Mouse (Mus musculus) hindbrain, embryonic 16.5 days (tissue): ENCODE measurements around the gene Necab2. TPM values are rescaled to one million over a fixed set of nuclear protein-coding genes. Genes with fewer than 3 reads are reported as not detected.

ENCODE experiments used
- ATAC-seq: fragments of 200-750 bp; cut with Nextera tagmentation; 2 replicates; pipeline ENCODE4 v1.8.0; 2017; ENCODE audit warnings: moderate TSS enrichment, moderate library complexity
- H3K27ac ChIP-seq: fragments of 300-500 bp; sonication (generic); 2 replicates; pipeline ENCODE4 v1.5.1; 2014; ENCODE audit warnings: low read depth, mild to moderate bottlenecking, control low read depth, low read length, moderate library complexity
- H3K27me3 ChIP-seq: fragments of 300-500 bp; sonication (generic); replicated peaks from 2 replicates; pipeline ENCODE4 v1.6.1; 2014; ENCODE audit warnings: low read length; ENCODE audit not compliant: control insufficient read depth, insufficient read depth
- H3K36me3 ChIP-seq: fragments of 300-500 bp; sonication (generic); 2 replicates; pipeline ENCODE4 v1.6.1; 2014; ENCODE audit warnings: mild to moderate bottlenecking, low read length, moderate library complexity, mixed read lengths; ENCODE audit not compliant: control insufficient read depth, insufficient read depth
- H3K4me1 ChIP-seq: fragments of 300-500 bp; sonication (generic); 2 replicates; pipeline ENCODE4 v1.6.1; 2014; ENCODE audit warnings: low read depth, low read length; ENCODE audit not compliant: control insufficient read depth, insufficient read depth
- H3K4me2 ChIP-seq: fragments of 300-500 bp; sonication (generic); 2 replicates; pipeline ENCODE4 v1.6.1; 2014; ENCODE audit warnings: mild to moderate bottlenecking, low read length, control low read depth, moderate library complexity
- H3K4me3 ChIP-seq: fragments of 300-500 bp; sonication (generic); 2 replicates; pipeline ENCODE4 v1.5.1; 2014; ENCODE audit warnings: mild to moderate bottlenecking, low read length, control low read depth, moderate library complexity
- H3K9ac ChIP-seq: fragments of 300-500 bp; sonication (generic); 2 replicates; pipeline ENCODE4 v1.6.1; 2014; ENCODE audit warnings: low read depth, mild to moderate bottlenecking, control low read depth, low read length, moderate library complexity
- H3K9me3 ChIP-seq: fragments of 300-500 bp; sonication (generic); 2 replicates; pipeline ENCODE4 v1.6.1; 2014; ENCODE audit warnings: mild to moderate bottlenecking, low read length, moderate library complexity; ENCODE audit not compliant: control insufficient read depth
- WGBS: fragments of 180-500 bp; shearing (Covaris S2); extraction: QIAGEN DNeasy Blood & Tissue Kit; methylation state at CpG from one replicate; pipeline ENCODE4 v1.1.7; 2014; 5-methylcytosine and 5-hydroxymethylcytosine counted together
- polyA plus RNA-seq: library from polyadenylated mRNA; unstranded; fragments of >200 nt; fragmentation: Nextera tagmentation; extraction: Ambion mirVana; gene quantifications from 2 replicates; pipeline ENCODE4 v1.2.1, GENCODE M21; 2015

Necab2 gene
- polyA plus RNA-seq, 1 experiment from 2014 or later, result 56.9 TPM

- Histone ChIP-seq H3K36me3 (no peaks in the 10 kb centered on the region), H3K9me3 (no peaks in the 10 kb centered on the region), H3K4me3 (no peak overlapping the region), H3K9ac (no peak overlapping the region), H3K27ac (peak overlapping the region; percentile 37; the same call in 1 of the 2 replicates), H3K4me1 (no peaks in the 10 kb centered on the region; the same call in 1 of the 2 replicates), H3K4me2 (no peak overlapping the region), H3K27me3 (no peaks in the 10 kb centered on the region)
- no peak for ATAC-seq
- 82% methylated on average over 6 of the region's 6 CpGs for WGBS
These were observed 20.3 kb upstream of the Necab2 start for GRCm38 (mm10) chr8:119426069-119426735.

GRCm38 (mm10) chr8:119427634-119428349 is 18.7 kb upstream of the Necab2 start:
- WGBS, result 75% methylated on average over 12 of the region's 12 CpGs
- H3K4me3 ChIP-seq, result no peak overlapping the region
- no peaks in the 10 kb centered on the region for H3K27me3 ChIP-seq
- H3K27ac ChIP-seq, result no peak overlapping the region
- H3K9ac ChIP-seq, result no peak overlapping the region
- no peaks in the 10 kb centered on the region for H3K4me1 ChIP-seq
- no peak for ATAC-seq
- no peak overlapping the region for H3K4me2 ChIP-seq
- H3K36me3 ChIP-seq, result no peaks in the 10 kb centered on the region
- H3K9me3 ChIP-seq, result no peaks in the 10 kb centered on the region

GRCm38 (mm10) chr8:119428350-119428740 is 18.2 kb upstream of the Necab2 start:
- no peaks in the 10 kb centered on the region for H3K9me3 ChIP-seq
- H3K4me2 ChIP-seq, result no peak overlapping the region
- no peak overlapping the region for H3K27ac ChIP-seq
- no peak overlapping the region for H3K9ac ChIP-seq
- H3K36me3 ChIP-seq, result no peaks in the 10 kb centered on the region
- H3K4me3 ChIP-seq, result no peak overlapping the region
- no peaks in the 10 kb centered on the region for H3K27me3 ChIP-seq
- ATAC-seq, result no peak
- no peaks in the 10 kb centered on the region for H3K4me1 ChIP-seq
- 76% methylated on average over 7 of the region's 7 CpGs for WGBS

GRCm38 (mm10) chr8:119428766-119429327 is 17.7 kb upstream of the Necab2 start:
- no peak overlapping the region for H3K27ac ChIP-seq
- H3K27me3 ChIP-seq, result no peaks in the 10 kb centered on the region
- H3K9ac ChIP-seq, result no peak overlapping the region
- no peaks in the 10 kb centered on the region for H3K36me3 ChIP-seq
- H3K4me2 ChIP-seq, result no peak overlapping the region
- no peak for ATAC-seq
- no peaks in the 10 kb centered on the region for H3K9me3 ChIP-seq
- no peaks in the 10 kb centered on the region for H3K4me1 ChIP-seq
- H3K4me3 ChIP-seq, result no peak overlapping the region
- 72% methylated on average over 5 of the region's 5 CpGs for WGBS

- Histone ChIP-seq H3K4me3 (no peak overlapping the region), H3K27ac (no peak overlapping the region), H3K36me3 (no peaks in the 10 kb centered on the region), H3K9me3 (no peaks in the 10 kb centered on the region), H3K9ac (no peak overlapping the region), H3K4me1 (no peaks in the 10 kb centered on the region), H3K27me3 (no peaks in the 10 kb centered on the region), H3K4me2 (no peak overlapping the region)
- WGBS, result 80% methylated on average over 3 of the region's 3 CpGs
- ATAC-seq, result no peak
These were observed 17.0 kb upstream of the Necab2 start for GRCm38 (mm10) chr8:119429552-119429951.

GRCm38 (mm10) chr8:119430250-119430649 is 16.3 kb upstream of the Necab2 start:
- no peaks in the 10 kb centered on the region for H3K36me3 ChIP-seq
- H3K9ac ChIP-seq, result no peak overlapping the region
- ATAC-seq, result no peak
- H3K9me3 ChIP-seq, result no peaks in the 10 kb centered on the region
- no peak overlapping the region for H3K4me3 ChIP-seq
- WGBS, result 83% methylated on average over 8 of the region's 8 CpGs
- no peaks in the 10 kb centered on the region for H3K27me3 ChIP-seq
- H3K4me1 ChIP-seq, result no peaks in the 10 kb centered on the region
- no peak overlapping the region for H3K27ac ChIP-seq
- no peak overlapping the region for H3K4me2 ChIP-seq

GRCm38 (mm10) chr8:119430690-119431089 is 15.8 kb upstream of the Necab2 start:
- no peak overlapping the region for H3K27ac ChIP-seq
- no peaks in the 10 kb centered on the region for H3K4me1 ChIP-seq
- H3K4me3 ChIP-seq, result no peak overlapping the region
- no peak overlapping the region for H3K4me2 ChIP-seq
- ATAC-seq, result no peak
- no peaks in the 10 kb centered on the region for H3K36me3 ChIP-seq
- 87% methylated on average over 7 of the region's 7 CpGs for WGBS
- H3K27me3 ChIP-seq, result no peaks in the 10 kb centered on the region
- H3K9ac ChIP-seq, result no peak overlapping the region
- H3K9me3 ChIP-seq, result no peaks in the 10 kb centered on the region

GRCm38 (mm10) chr8:119432372-119432771 is 14.1 kb upstream of the Necab2 start:
- no peak for ATAC-seq
- Histone ChIP-seq H3K36me3 (no peaks in the 10 kb centered on the region), H3K27me3 (no peaks in the 10 kb centered on the region), H3K4me3 (no peak overlapping the region), H3K4me1 (no peaks in the 10 kb centered on the region), H3K9ac (no peak overlapping the region), H3K4me2 (no peak overlapping the region), H3K27ac (no peak overlapping the region), H3K9me3 (no peaks in the 10 kb centered on the region)
- 64% methylated on average over 3 of the region's 3 CpGs for WGBS

GRCm38 (mm10) chr8:119433582-119434174 is 12.8 kb upstream of the Necab2 start, which contains the start of gene Osgin1:
Osgin1 (plus strand) TSS chr8:119434124.
- Histone ChIP-seq H3K27ac (no peak within 1 kb of the TSS), H3K4me2 (no peak within 1 kb of the TSS), H3K4me3 (no peak within 1 kb of the TSS), H3K9me3 (no peaks in the 10 kb centered on the region), H3K9ac (no peak within 1 kb of the TSS), H3K4me1 (no peaks in the 10 kb centered on the region), H3K27me3 (no peaks in the 10 kb centered on the region), H3K36me3 (no peaks in the 10 kb centered on the region)
- 90% methylated on average over 13 of the region's 13 CpGs for WGBS
- ATAC-seq, result no peak
